Mouse (Mus musculus) embryonic facial prominence, embryonic 14.5 days (tissue): ENCODE measurements around the gene Parp8. TPM values are rescaled to one million over a fixed set of nuclear protein-coding genes. Genes with fewer than 3 reads are reported as not detected.
"Not testable (repeated sequence)": the region's sequence is repeated elsewhere in the genome, so short reads cannot be mapped to it uniquely, and the experiment has no call there.

ENCODE experiments used
- ATAC-seq: fragments of 200-750 bp; cut with Nextera tagmentation; 2 replicates; pipeline ENCODE4 v1.8.0; 2017; ENCODE audit warnings: low read depth, moderate number of reproducible peaks, moderate TSS enrichment
- DNase-seq: peaks from one replicate; pipeline ENCODE4 v3.0.0-alpha.2; 2015; ENCODE audit warnings: low spot score
- H3K27ac ChIP-seq: fragments of 300-500 bp; sonication (generic); replicated peaks from 2 replicates; pipeline ENCODE4 v1.5.1; 2014; ENCODE audit warnings: low read depth, mild to moderate bottlenecking, low read length, moderate library complexity
- H3K27me3 ChIP-seq: fragments of 300-500 bp; sonication (generic); replicated peaks from 2 replicates; pipeline ENCODE4 v1.6.1; 2014; ENCODE audit warnings: low read length; ENCODE audit not compliant: control insufficient read depth, insufficient read depth
- H3K36me3 ChIP-seq: fragments of 300-500 bp; sonication (generic); 2 replicates; pipeline ENCODE4 v1.6.1; 2014; ENCODE audit warnings: low read length, mixed read lengths; ENCODE audit not compliant: control insufficient read depth, insufficient read depth
- H3K4me1 ChIP-seq: fragments of 300-500 bp; sonication (generic); 2 replicates; pipeline ENCODE4 v1.6.1; 2014; ENCODE audit warnings: antibody characterized with exemption, low read length; ENCODE audit not compliant: control insufficient read depth, insufficient read depth
- H3K4me2 ChIP-seq: fragments of 300-500 bp; sonication (generic); 2 replicates; pipeline ENCODE4 v1.6.1; 2014; ENCODE audit warnings: low read depth, mild to moderate bottlenecking, low read length, moderate library complexity, mixed read lengths
- H3K4me3 ChIP-seq: fragments of 300-500 bp; sonication (generic); 2 replicates; pipeline ENCODE4 v1.5.1; 2014; ENCODE audit warnings: low read depth, mild to moderate bottlenecking, low read length
- H3K9ac ChIP-seq: fragments of 300-500 bp; sonication (generic); 2 replicates; pipeline ENCODE4 v1.6.1; 2014; ENCODE audit warnings: low read depth, mild to moderate bottlenecking, low read length, moderate library complexity, mixed read lengths
- H3K9me3 ChIP-seq: fragments of 300-500 bp; sonication (generic); 2 replicates; pipeline ENCODE4 v1.6.1; 2016; ENCODE audit warnings: low read length; ENCODE audit not compliant: control insufficient read depth
- WGBS: fragments of 180-500 bp; shearing (Covaris S2); extraction: QIAGEN DNeasy Blood & Tissue Kit; methylation state at CpG from one replicate; pipeline ENCODE4 v1.1.7; 2014; 5-methylcytosine and 5-hydroxymethylcytosine counted together
- polyA plus RNA-seq: library from polyadenylated mRNA; unstranded; fragments of >200 nt; fragmentation: Nextera tagmentation; extraction: Ambion mirVana; gene quantifications from 2 replicates; pipeline ENCODE4 v1.2.1, GENCODE M21; 2014

The Parp8 gene
- polyA plus RNA-seq, 1 experiment from 2014 or later, result 19.8 TPM

DNA sequence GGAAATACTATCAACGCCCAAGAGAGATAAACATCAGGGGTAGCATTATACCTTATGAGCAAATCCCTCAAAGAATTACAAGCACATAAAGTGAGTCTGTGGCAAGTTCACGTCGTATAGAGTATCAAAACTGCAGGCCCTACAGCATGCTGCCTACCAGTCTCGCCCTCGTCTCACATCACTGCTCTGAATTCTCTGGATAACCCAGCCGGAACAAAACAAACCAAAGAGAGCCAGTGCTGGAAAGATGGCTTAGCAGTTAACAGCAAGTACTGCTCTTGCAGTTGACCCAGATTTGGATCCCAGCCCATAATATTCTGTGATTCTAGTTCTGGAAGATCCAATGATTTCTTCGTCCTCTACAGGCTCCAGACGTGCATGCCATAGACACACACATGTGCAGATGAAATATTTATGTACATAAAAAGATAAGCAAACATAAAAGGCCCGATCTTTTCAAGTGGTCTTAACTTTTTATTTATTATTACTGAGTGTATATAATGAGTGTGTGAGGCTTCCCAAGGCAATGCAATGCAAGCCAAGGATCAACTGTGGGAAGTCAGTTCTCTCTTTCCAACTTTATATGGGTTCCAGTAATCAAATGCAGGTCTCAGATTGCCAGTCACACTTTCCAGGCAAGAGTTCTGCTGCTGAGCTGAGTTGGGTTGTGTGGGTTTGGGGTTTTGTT is 77.6 kb downstream of the Parp8 start:
- no peak for ATAC-seq
- H3K9ac ChIP-seq, result no peak overlapping the region
- no peaks in the 10 kb centered on the region for H3K36me3 ChIP-seq
- 64% methylated on average over 9 of the region's 9 CpGs for WGBS
- H3K27ac ChIP-seq, result peak overlapping the region; percentile 10; the same call in 1 of the 2 replicates
- peaks cover 16% of the 10 kb centered on the region for H3K4me1 ChIP-seq
- no peaks in the 10 kb centered on the region for H3K27me3 ChIP-seq
- H3K4me3 ChIP-seq, result no peak overlapping the region
- peak; percentile 57 for DNase-seq
- H3K9me3 ChIP-seq, result no peaks in the 10 kb centered on the region
- no peak overlapping the region for H3K4me2 ChIP-seq

DNA sequence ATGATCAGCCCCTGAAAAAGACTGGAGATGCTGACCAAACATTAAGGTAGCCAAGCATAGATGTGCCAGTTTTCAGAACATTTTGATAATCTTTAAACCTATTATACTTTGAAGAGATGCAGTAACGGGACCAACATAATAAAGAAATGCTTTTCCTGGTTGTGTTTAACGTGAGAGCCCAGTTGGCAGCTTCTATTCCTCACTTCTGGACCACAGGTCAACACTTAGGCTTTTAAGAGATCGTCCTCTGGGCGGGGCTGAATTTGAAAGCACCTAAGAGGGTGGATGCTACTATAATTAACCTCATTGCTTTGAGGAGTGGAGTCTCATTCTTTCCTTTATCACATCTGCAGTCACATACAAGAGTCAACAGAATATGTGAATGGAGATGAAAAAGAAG is 78.8 kb downstream of the Parp8 start:
- H3K4me2 ChIP-seq, result no peak overlapping the region
- H3K27ac ChIP-seq, result no peak overlapping the region
- H3K4me1 ChIP-seq, result peaks cover 16% of the 10 kb centered on the region
- no peaks in the 10 kb centered on the region for H3K36me3 ChIP-seq
- ATAC-seq, result no peak
- no peak overlapping the region for H3K9ac ChIP-seq
- no peaks in the 10 kb centered on the region for H3K27me3 ChIP-seq
- no peaks in the 10 kb centered on the region for H3K9me3 ChIP-seq
- WGBS, result 74% methylated on average over 4 of the region's 4 CpGs
- DNase-seq, result no peak
- H3K4me3 ChIP-seq, result no peak overlapping the region

DNA sequence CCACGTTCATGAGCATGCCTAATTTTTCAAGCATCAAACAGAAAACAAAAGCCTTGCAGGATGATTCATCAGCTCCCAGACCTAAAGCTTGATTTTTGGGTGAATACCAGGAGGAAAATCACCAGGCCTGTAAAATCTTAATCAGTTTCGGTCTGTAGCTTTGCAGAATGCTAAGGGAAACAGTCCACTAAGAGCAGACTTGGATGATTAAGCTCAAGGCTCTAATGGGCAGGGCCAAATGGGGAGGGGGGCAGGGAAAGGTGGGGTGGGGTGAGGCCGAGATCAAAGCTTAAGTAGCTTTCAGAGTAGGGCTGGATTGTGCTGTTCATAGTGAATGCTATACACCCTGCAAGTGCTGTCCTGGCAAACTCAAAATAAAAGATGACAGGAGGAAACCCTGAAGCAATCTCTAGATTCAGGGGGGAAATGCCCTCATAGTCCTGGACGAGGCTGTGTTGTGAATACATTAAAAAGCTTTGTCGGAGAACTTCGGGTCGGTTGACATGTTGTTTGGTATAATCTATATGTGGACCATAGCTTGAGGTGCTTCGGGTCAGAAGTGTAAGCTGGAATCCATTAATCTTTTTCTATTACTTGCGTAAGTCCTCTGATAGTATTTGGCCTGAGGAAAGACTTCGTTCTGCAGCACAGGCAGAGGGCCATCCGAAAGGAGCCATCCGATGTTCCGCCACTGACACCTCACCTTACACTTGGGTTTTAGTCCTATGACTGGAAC is 83.9 kb downstream of the Parp8 start:
- Histone ChIP-seq H3K4me3 (no peak overlapping the region), H3K27me3 (no peaks in the 10 kb centered on the region), H3K4me1 (no peaks in the 10 kb centered on the region; the same call in 1 of the 2 replicates), H3K9ac (no peak overlapping the region), H3K27ac (no peak overlapping the region), H3K9me3 (no peaks in the 10 kb centered on the region), H3K36me3 (peaks cover 6% of the 10 kb centered on the region; the same call in 1 of the 2 replicates), H3K4me2 (no peak overlapping the region)
- WGBS, result 51% methylated on average over 13 of the region's 13 CpGs
- DNase-seq, result peak; percentile 38
- peak; percentile 53; the same call in 1 of the 2 replicates for ATAC-seq

DNA sequence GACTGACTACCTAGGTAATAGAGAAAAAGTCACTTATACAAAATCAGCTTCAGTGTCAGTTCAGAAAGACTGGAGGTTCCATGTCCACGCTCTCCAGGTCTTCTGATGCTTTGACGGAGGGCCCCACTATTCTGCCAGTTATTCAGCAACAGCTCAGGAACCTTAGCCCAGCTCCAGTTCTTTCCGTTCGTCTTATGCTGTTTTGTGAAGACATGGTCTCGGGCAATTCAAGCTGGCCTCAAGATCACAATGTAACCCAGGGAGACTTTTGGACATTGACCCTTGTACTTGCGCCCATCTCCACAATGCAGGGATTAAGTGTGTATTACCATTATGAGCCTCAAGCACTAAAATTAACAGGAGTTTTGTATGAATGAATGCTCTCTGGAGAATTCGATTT is 84.6 kb downstream of the Parp8 start:
- ATAC-seq (no peak), DNase-seq (no peak)
- no peak overlapping the region for H3K4me3 ChIP-seq
- H3K27me3 ChIP-seq, result no peaks in the 10 kb centered on the region
- H3K9me3 ChIP-seq, result no peaks in the 10 kb centered on the region
- H3K4me2 ChIP-seq, result no peak overlapping the region
- H3K4me1 ChIP-seq, result no peaks in the 10 kb centered on the region
- H3K36me3 ChIP-seq, result peaks cover 7% of the 10 kb centered on the region; the same call in 1 of the 2 replicates
- WGBS, result 83% methylated on average over 7 of the region's 7 CpGs
- H3K9ac ChIP-seq, result no peak overlapping the region
- H3K27ac ChIP-seq, result no peak overlapping the region

DNA sequence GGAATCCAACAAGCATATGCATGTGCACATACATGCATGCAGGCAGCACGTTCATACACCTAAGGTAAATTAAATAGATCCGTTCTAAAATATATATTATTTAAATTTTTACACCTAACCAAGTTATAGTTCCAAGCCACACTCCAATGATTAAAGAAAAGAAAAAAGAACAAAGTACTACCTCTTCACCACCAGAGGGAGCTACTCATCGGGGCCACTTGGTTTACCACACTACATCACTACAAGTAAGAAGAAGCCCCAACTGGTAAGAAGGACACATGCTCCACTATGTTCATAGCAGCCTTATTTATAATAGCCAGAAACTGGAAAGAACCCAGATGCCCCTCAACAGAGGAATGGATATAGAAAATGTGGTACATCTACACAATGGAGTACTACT is 88.3 kb downstream of the Parp8 start:
- not testable (repeated sequence) for H3K4me2 ChIP-seq, DNase-seq, H3K9me3 ChIP-seq, H3K4me3 ChIP-seq, H3K9ac ChIP-seq, ATAC-seq, H3K27me3 ChIP-seq, H3K4me1 ChIP-seq, H3K27ac ChIP-seq, H3K36me3 ChIP-seq
- 99% methylated on average over 3 of the region's 3 CpGs for WGBS

DNA sequence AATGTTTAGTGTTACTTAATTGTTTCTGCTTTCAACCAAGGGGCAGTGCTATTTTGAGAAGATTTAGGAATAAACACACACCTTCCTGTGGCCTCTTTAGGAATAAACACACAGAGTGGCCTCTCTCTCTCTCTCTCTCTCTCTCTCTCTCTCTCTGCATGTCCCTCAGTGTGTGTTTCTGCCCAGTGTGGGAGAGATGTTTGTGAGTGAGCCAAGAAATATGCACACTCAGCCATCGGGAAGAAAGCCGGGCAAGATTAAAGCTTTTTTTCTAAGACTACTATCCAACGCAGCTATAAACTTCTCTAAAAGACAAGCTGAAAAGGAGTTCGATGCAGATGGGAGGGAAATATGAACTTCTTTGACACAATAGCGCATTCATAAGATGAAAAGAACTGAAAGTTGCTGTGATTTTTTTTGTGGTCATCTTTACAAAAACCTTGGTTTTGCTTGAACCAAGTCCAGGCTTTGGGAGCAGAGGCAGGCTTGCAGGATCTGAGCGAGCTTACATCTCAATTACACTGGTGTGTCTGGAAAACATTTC is 107.9 kb downstream of the Parp8 start:
- DNase-seq (peak; percentile 64), ATAC-seq (peak; percentile 33; the same call in 1 of the 2 replicates)
- H3K4me3 ChIP-seq, result no peak overlapping the region
- 0 out of 2 replicates have a peak overlapping the region, but pooled peaks have one; percentile 28 for H3K27ac ChIP-seq
- peaks cover 7% of the 10 kb centered on the region; the same call in 1 of the 2 replicates for H3K4me1 ChIP-seq
- no peaks in the 10 kb centered on the region for H3K27me3 ChIP-seq
- peaks cover 10% of the 10 kb centered on the region; the same call in 1 of the 2 replicates for H3K36me3 ChIP-seq
- no peak overlapping the region for H3K4me2 ChIP-seq
- H3K9ac ChIP-seq, result no peak overlapping the region
- 43% methylated on average over 6 of the region's 6 CpGs for WGBS
- H3K9me3 ChIP-seq, result no peaks in the 10 kb centered on the region

DNA sequence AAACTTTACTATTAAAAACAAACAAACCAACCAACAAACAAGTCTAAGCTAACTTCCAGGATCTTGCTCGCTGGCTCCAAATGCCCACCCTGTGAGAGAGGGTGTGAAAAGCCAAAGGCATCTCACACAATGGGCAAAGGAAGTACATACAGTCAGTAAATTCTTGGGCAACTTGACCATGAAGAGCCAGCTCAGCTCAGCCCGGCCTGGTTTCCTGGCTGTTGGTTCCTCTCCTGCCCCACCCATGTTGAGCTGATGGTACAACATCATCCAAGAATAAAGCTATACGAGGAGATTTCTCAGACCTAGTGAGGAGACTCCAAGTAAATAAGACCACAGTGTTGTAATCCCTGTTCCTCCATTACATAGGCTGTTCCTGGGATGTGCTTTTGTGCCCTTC is 117.1 kb downstream of the Parp8 start:
- WGBS, result 83% methylated on average over 3 of the region's 3 CpGs
- no peak for DNase-seq
- Histone ChIP-seq H3K9me3 (no peaks in the 10 kb centered on the region), H3K27me3 (no peaks in the 10 kb centered on the region), H3K4me2 (no peak overlapping the region), H3K27ac (no peak overlapping the region), H3K36me3 (no peaks in the 10 kb centered on the region), H3K4me3 (no peak overlapping the region), H3K4me1 (no peaks in the 10 kb centered on the region), H3K9ac (no peak overlapping the region)
- ATAC-seq, result no peak

DNA sequence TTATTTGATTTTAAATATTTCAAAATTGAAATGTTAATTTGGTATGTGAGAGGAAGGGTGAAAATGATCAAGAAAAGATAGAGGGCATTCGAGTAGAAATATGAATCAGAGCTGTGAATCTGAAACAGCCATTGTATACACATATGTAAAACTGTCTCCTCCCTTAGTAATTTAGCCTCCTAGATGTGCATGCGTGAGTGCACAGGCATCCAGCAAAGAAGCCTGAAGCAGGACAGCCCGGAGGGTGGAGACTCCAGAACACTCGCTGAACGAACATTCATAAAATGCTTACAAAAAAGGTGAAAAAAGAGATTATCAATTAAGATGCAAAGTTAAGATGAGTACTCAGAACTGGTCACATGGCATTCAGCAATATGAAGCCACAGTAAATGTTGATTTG is 121.9 kb downstream of the Parp8 start:
- Histone ChIP-seq H3K4me3 (no peak overlapping the region), H3K27me3 (no peaks in the 10 kb centered on the region), H3K9me3 (no peaks in the 10 kb centered on the region), H3K4me1 (no peaks in the 10 kb centered on the region), H3K4me2 (no peak overlapping the region), H3K36me3 (peaks cover 11% of the 10 kb centered on the region; the same call in 1 of the 2 replicates), H3K27ac (no peak overlapping the region), H3K9ac (no peak overlapping the region)
- ATAC-seq, result no peak
- DNase-seq, result no peak
- WGBS, result 85% methylated on average over 5 of the region's 5 CpGs
